Mouse (Mus musculus) heart, adult 9 months (tissue): Measurements from ENCODE around the gene Akr1a1.

Experiments used
- DNase-seq, 2 experiments: peaks; one replicate each; pipeline ENCODE4 v3.0.0; 2022; ENCODE audit warnings: low spot score in 2 of 2

The Akr1a1 gene

GRCm38 (mm10) chr4:116659474-116659873 lies 8.0 kb upstream of the Akr1a1 start:
- DNase-seq: no peak

GRCm38 (mm10) chr4:116657971-116658370 lies 6.5 kb upstream of the Akr1a1 start:
- DNase-seq: no peak

GRCm38 (mm10) chr4:116655658-116656057 lies 4.2 kb upstream of the Akr1a1 start:
- no peak for DNase-seq

- DNase-seq: peak; percentile 25 to 33
Observed at GRCm38 (mm10) chr4:116655100-116655499, 3.6 kb upstream of the Akr1a1 start.

GRCm38 (mm10) chr4:116653228-116653627 lies 1.7 kb upstream of the Akr1a1 start:
- DNase-seq: no peak

- DNase-seq: no peak
Observed at GRCm38 (mm10) chr4:116651797-116652135, 286 bp upstream of the Akr1a1 start.

- no peak for DNase-seq
Observed at GRCm38 (mm10) chr4:116650365-116650764, 1.1 kb downstream of the Akr1a1 start.

GRCm38 (mm10) chr4:116649411-116649810 lies 2.1 kb downstream of the Akr1a1 start:
- no peak for DNase-seq

GRCm38 (mm10) chr4:116645624-116646023 lies 5.9 kb downstream of the Akr1a1 start:
- DNase-seq: no peak

- DNase-seq: no peak
Observed at GRCm38 (mm10) chr4:116644326-116644725, 7.2 kb downstream of the Akr1a1 start.

GRCm38 (mm10) chr4:116642071-116642470 lies 9.4 kb downstream of the Akr1a1 start:
- DNase-seq: no peak

GRCm38 (mm10) chr4:116638821-116639220 lies 12.7 kb downstream of the Akr1a1 start:
- DNase-seq: no peak

GRCm38 (mm10) chr4:116635197-116635596 lies 16.3 kb downstream of the Akr1a1 start:
- DNase-seq: no peak

- peak; percentile 91 for DNase-seq
Observed at GRCm38 (mm10) chr4:116627722-116628662, 23.5 kb downstream of the Akr1a1 start, which contains the start of gene Nasp. Gene Nasp, minus strand, starts transcription at chr4:116627941.

GRCm38 (mm10) chr4:116627359-116627716 lies 24.1 kb downstream of the Akr1a1 start:
- peak; percentile 90 to 94 for DNase-seq

- DNase-seq: peak; percentile 67 to 69
Observed at GRCm38 (mm10) chr4:116626658-116627358, 24.7 kb downstream of the Akr1a1 start.

GRCm38 (mm10) chr4:116624831-116625230 lies 26.6 kb downstream of the Akr1a1 start:
- no peak for DNase-seq

- DNase-seq: no peak
Observed at GRCm38 (mm10) chr4:116615237-116615636, 36.2 kb downstream of the Akr1a1 start.

- no peak for DNase-seq
Observed at GRCm38 (mm10) chr4:116612621-116613020, 38.9 kb downstream of the Akr1a1 start.

GRCm38 (mm10) chr4:116596978-116597881 lies 54.2 kb downstream of the Akr1a1 start:
- DNase-seq: peak; percentile 89

- DNase-seq: no peak
Observed at GRCm38 (mm10) chr4:116596379-116596778, 55.1 kb downstream of the Akr1a1 start, which contains the start of gene Ccdc17. Gene Ccdc17, plus strand, starts transcription at chr4:116596654.

- no peak for DNase-seq
Observed at GRCm38 (mm10) chr4:116595793-116596192, 55.7 kb downstream of the Akr1a1 start.
